Mouse (Mus musculus) kidney, postnatal 10 days (tissue): ENCODE measurements at regions not wholly inside any gene's neighbourhood (a gene's known extent, or its start where the extent isn't known, plus 50 kb on each side); places are given as distances from the start of the nearest gene placed in this dataset.
A peak's percentile ranks its signal among the peaks of the same experiment; 100 is the strongest.

Experiments
- DNase-seq: peaks from one replicate; pipeline ENCODE4 v3.0.0; 2021; ENCODE audit warnings: mixed read lengths

DNA sequence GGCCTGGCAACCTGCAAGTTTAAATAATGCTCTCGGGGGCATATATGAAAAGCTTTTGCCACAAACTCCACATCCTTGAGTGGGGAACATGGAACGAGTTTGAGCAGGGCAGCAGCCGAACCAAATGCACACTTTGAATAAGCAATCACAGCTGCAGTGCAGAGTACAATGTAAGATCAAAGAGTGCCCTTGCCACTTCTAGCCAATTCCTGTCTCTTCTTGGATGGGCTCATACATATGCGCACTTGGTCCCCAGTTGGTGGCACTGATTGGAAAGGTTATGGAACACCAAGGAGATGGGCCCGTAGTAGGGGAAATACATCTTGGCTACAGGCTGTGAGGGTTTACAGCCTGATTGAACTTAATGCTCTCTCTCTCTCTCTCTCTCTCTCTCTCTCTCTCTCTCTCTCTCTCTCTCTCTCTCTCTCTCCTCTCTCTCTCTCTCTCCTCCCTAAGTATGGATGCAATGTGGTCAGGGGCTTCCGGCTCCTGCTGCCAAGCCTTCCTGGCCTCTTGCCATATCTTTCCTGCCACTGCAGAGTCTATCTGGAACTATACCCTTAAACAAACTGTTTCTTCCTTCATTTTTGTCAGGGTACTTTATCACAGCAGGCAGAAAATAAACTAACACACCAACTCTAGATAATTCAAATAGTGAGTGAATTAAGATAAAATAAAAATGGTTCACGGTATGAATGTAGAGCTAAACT is 88.6 kb upstream of the Mbnl3 start:
- peak; percentile 17 for DNase-seq

DNA sequence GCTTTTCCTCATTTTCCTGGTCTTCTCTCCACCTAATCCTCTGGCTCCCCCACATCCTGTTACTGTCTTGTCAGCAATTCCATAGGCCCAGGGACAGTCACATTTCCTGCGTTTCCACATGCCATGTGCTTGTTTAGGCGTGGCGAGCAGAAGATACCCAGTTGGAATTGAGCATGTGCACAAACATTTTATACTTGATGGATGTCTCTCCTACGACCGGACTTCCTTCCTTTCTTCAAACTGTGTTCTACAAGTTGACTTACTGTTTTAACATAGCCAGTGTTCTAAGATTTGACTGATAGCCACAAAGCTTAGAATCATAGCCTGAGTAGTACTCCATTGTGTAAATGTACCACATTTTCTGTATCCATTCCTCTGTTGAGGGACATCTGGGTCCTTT is 86.0 kb upstream of the Mbnl3 start:
- DNase-seq = no peak

DNA sequence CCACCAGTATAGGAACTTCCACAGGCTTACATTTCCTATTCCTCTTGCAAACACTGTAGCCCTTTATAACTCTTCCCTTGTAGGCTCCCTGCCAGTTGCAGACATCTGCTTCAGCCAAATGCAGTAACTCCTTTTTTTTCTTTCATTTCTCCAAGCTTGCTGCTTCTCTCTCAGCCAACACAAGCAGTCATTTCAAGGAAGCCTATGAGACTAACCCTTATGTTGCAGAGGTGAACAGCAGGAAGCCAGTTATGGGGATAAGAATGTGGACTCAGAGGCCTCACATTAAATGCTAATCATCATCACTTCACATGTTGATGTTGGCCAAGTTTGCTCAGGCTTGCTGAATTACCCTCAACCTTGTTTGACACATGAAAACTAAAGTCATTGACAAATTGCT is 71.9 kb upstream of the Mbnl3 start:
- DNase-seq = peak; percentile 54

DNA sequence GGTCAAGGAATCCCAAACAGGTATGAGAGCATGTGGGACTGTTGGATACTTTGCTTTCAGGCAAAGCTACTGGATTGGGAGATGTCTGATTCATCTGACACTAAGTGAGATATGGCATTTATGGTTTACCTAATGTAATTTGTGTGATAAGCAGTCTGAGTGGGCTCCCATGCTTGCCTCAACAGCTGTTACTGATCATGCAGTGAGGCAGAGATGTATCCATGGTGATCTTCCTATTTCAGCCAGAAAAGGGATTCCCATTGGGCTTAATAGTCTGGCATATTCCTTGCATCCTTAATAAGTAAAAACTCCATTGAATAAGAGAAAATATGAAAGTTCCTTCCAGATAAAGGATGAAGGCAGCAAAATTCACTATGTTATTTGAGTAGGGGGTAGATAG is 58.4 kb upstream of the Mbnl3 start:
- no peak for DNase-seq
